ENCODE assay signal across 14 mouse cellular contexts in the genomic region with DNA sequence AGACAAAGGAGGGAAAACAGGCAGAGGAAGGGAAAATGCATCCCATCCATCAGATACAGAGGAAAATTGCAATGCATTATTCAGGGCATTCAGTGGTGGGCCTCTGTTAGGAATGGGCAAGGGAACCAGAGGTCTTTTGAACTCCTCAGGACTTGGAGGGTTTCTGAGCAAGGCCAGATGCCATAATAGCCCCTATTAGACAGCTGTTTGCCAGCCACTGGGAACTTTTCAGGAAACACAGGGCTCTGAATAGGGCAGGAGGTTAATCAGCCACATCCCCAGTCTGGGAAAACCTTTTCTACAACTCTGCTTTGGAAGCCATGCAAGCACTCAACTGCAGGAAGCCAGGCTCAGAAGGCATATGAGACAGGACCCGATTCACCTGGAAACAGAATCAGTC. TPM values are rescaled to one million over a fixed set of nuclear protein-coding genes. Genes with fewer than 3 reads are reported as not detected.
"Had no signal": no experiment of that assay in that cellular context is flagged by ENCODE, and none has a peak within 500 bp of the region (broad histone marks: within the 10 kb centered on the region; RNA-seq: fewer than 3 reads in every experiment).

No protein-coding gene starts in this region.

- H3K27me3 ChIP-seq: limb, embryonic 15.5 days; liver, embryonic 12.5 days; megakaryocyte, embryonic 14.5 days; midbrain, embryonic 15.5 days; neural tube, embryonic 13.5 days had no signal

- H3K9me3 ChIP-seq: limb, embryonic 15.5 days; liver, embryonic 12.5 days; megakaryocyte, embryonic 14.5 days; midbrain, embryonic 15.5 days; neural tube, embryonic 13.5 days had no signal

- ATAC-seq: liver, embryonic 12.5 days; midbrain, embryonic 15.5 days had no signal

- H3K27ac ChIP-seq: limb, embryonic 15.5 days; liver, embryonic 12.5 days; macrophage; midbrain, embryonic 15.5 days; neural tube, embryonic 13.5 days had no signal

- H3K4me3 ChIP-seq: limb, embryonic 15.5 days; liver, embryonic 12.5 days; megakaryocyte, embryonic 14.5 days; midbrain, embryonic 15.5 days; neural tube, embryonic 13.5 days had no signal

- DNase-seq: kidney, postnatal 10 days; left cerebral cortex, postnatal 4 days; lung, embryonic 14.5 days; lung, postnatal 10 days; right cerebral cortex, postnatal 14 days; thymus, postnatal 36 days had no signal

- H3K4me2 ChIP-seq: limb, embryonic 15.5 days; liver, embryonic 12.5 days; lung, embryonic 14.5 days; midbrain, embryonic 11.5 days; midbrain, embryonic 15.5 days; neural tube, embryonic 13.5 days had no signal

- H3K4me1 ChIP-seq: limb, embryonic 15.5 days; liver, embryonic 12.5 days; megakaryocyte, embryonic 14.5 days had no signal

- H3K9ac ChIP-seq: limb, embryonic 15.5 days; liver, embryonic 12.5 days; lung, embryonic 14.5 days; midbrain, embryonic 15.5 days; neural tube, embryonic 13.5 days had no signal

- H3K36me3 ChIP-seq: limb, embryonic 15.5 days; liver, embryonic 12.5 days; midbrain, embryonic 15.5 days; neural tube, embryonic 13.5 days had no signal

RNA-seq across cellular contexts. Expression of a gene that starts 38.9 kb away (rescaled TPM):
- polyA plus RNA-seq: liver, embryonic 16.5 days; macrophage had no signal
